Mouse (Mus musculus): Measurements from ENCODE around the gene Pagr1b. TPM values are rescaled to one million over a fixed set of nuclear protein-coding genes. Genes with fewer than 3 reads are reported as not detected.

The Pagr1b gene
- polyA plus RNA-seq, 1 experiment from 2014 or later, result not detected

DNA sequence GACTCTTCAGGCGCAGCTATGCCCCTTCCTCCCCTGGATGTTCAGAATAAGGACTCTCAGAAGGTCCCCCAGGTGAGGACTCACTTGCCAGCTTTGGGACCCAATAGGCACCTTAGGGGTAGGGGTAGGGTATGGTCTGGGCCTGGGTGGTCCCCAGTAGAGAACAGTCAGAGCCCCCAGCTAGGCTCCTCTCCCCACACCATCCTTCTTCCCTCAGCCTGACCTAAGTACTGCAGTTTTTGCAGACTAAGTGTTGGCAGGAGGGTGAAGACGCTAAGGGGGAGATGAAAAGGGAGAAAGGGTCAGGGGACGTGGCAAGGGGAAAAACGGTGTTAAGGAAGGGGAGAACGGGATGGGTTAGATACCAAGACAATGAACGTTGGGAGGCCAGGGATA, 1.7 kb upstream of the Pagr1b start:
- no peak overlapping the region for H3K27ac ChIP-seq (ENCODE audit: low read depth, low read length)
- no peak for TF ChIP-seq CTCF (IDR thresholded peaks at IDR 0.05; ENCODE audit: low read depth)
- H3K27me3 ChIP-seq (replicated peaks; ENCODE audit: control insufficient read depth, insufficient read depth, low read length), result no peaks in the 10 kb centered on the region
- peaks cover 9% of the 10 kb centered on the region; the same call in 1 of the 2 replicates for H3K4me1 ChIP-seq (replicated peaks; ENCODE audit: control insufficient read depth, insufficient read depth, low read length)
- H3K4me2 ChIP-seq (replicated peaks; ENCODE audit: low read depth), result no peak overlapping the region; the same call in 1 of the 2 replicates
- peaks cover 14% of the 10 kb centered on the region for H3K36me3 ChIP-seq (ENCODE audit: control insufficient read depth, insufficient read depth)
- no peak overlapping the region for H3K4me3 ChIP-seq (ENCODE audit: low read depth, low read length)
- no peak overlapping the region for H3K9ac ChIP-seq (ENCODE audit: low read depth, low read length)
- 48% methylated on average over 6 of the region's 6 CpGs for WGBS
- H3K9me3 ChIP-seq (ENCODE audit: control insufficient read depth), result no peaks in the 10 kb centered on the region
- no peak for ATAC-seq

GRCm38 (mm10) chr7:127016971-127017949, 976 bp upstream of the Pagr1b start, which contains the start of gene Pagr1a:
Gene Pagr1a (minus strand): TSS chr7:127017352.
- TF ChIP-seq CTCF (IDR thresholded peaks at IDR 0.05; ENCODE audit: low read depth), result peak; percentile 92
- ATAC-seq, result peak; percentile 85
- Histone ChIP-seq H3K4me3 (ENCODE audit: low read depth, low read length) (peak within 1 kb of the TSS; percentile 59), H3K27me3 (replicated peaks; ENCODE audit: control insufficient read depth, insufficient read depth, low read length) (no peaks in the 10 kb centered on the region), H3K9me3 (ENCODE audit: control insufficient read depth) (no peaks in the 10 kb centered on the region), H3K4me2 (replicated peaks; ENCODE audit: low read depth) (peak within 1 kb of the TSS; percentile 82), H3K27ac (ENCODE audit: low read depth, low read length) (peak within 1 kb of the TSS; percentile 81), H3K9ac (ENCODE audit: low read depth, low read length) (peak within 1 kb of the TSS; percentile 73), H3K4me1 (replicated peaks; ENCODE audit: control insufficient read depth, insufficient read depth, low read length) (peaks cover 9% of the 10 kb centered on the region; the same call in 1 of the 2 replicates), H3K36me3 (ENCODE audit: control insufficient read depth, insufficient read depth) (peaks cover 10% of the 10 kb centered on the region; the same call in 1 of the 2 replicates)
- 2% methylated on average over 39 of the region's 39 CpGs for WGBS

- H3K4me3 ChIP-seq (ENCODE audit: low read depth, low read length), result peak overlapping the region; percentile 59
- whole genome bisulfite sequencing, result 0% methylated on average over 21 of the region's 22 CpGs
- H3K4me2 ChIP-seq (replicated peaks; ENCODE audit: low read depth), result peak overlapping the region; percentile 82
- peak; percentile 37 for ATAC-seq
- H3K4me1 ChIP-seq (replicated peaks; ENCODE audit: control insufficient read depth, insufficient read depth, low read length), result peaks cover 5% of the 10 kb centered on the region; the same call in 1 of the 2 replicates
- H3K27ac ChIP-seq (ENCODE audit: low read depth, low read length), result peak overlapping the region; percentile 81
- H3K27me3 ChIP-seq (replicated peaks; ENCODE audit: control insufficient read depth, insufficient read depth, low read length), result no peaks in the 10 kb centered on the region
- no peaks in the 10 kb centered on the region for H3K9me3 ChIP-seq (ENCODE audit: control insufficient read depth)
- peak overlapping the region; percentile 73 for H3K9ac ChIP-seq (ENCODE audit: low read depth, low read length)
- TF ChIP-seq CTCF (IDR thresholded peaks at IDR 0.05; ENCODE audit: low read depth), result no peak
- 0 out of 2 replicates have a peak, but pooled peaks cover 7% of the 10 kb centered on the region for H3K36me3 ChIP-seq (ENCODE audit: control insufficient read depth, insufficient read depth)
These were observed 228 bp upstream of the Pagr1b start for GRCm38 (mm10) chr7:127016486-127016938.

GRCm38 (mm10) chr7:127016081-127016480, 203 bp downstream of the Pagr1b start:
- 0 out of 2 replicates have a peak, but pooled peaks cover 7% of the 10 kb centered on the region for H3K36me3 ChIP-seq (ENCODE audit: control insufficient read depth, insufficient read depth)
- peak overlapping the region; percentile 82 for H3K4me2 ChIP-seq (replicated peaks; ENCODE audit: low read depth)
- H3K4me1 ChIP-seq (replicated peaks; ENCODE audit: control insufficient read depth, insufficient read depth, low read length), result peaks cover under 1% of the 10 kb centered on the region; the same call in 1 of the 2 replicates
- ATAC-seq, result no peak
- no peaks in the 10 kb centered on the region for H3K9me3 ChIP-seq (ENCODE audit: control insufficient read depth)
- no peak for TF ChIP-seq CTCF (IDR thresholded peaks at IDR 0.05; ENCODE audit: low read depth)
- peak overlapping the region; percentile 73 for H3K9ac ChIP-seq (ENCODE audit: low read depth, low read length)
- peak overlapping the region; percentile 81 for H3K27ac ChIP-seq (ENCODE audit: low read depth, low read length)
- no peaks in the 10 kb centered on the region for H3K27me3 ChIP-seq (replicated peaks; ENCODE audit: control insufficient read depth, insufficient read depth, low read length)
- WGBS, result under 1% methylated on average over 10 of the region's 10 CpGs
- peak overlapping the region; percentile 59 for H3K4me3 ChIP-seq (ENCODE audit: low read depth, low read length)

DNA sequence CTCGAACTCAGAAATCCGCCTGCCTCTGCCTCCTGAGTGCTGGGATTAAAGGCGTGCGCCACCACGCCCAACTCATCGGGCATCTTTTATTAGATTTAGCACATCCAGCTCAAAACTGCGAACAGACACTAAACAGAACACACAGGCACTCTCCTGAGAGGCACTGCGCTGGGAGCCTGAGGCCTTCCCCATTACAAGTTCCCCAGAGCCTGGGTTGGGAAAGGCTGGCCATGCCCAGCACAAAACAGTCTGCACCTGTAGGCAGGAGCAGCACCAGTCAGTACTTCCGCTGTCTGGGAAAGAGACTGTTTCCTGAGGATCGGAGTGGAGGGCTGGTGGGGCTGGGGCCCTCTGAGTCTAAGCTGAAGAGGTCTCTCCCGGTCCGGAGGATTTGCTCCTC, 1.3 kb downstream of the Pagr1b start:
- H3K4me3 ChIP-seq (ENCODE audit: low read depth, low read length), result no peak overlapping the region
- H3K36me3 ChIP-seq (ENCODE audit: control insufficient read depth, insufficient read depth), result 0 out of 2 replicates have a peak, but pooled peaks cover 7% of the 10 kb centered on the region
- TF ChIP-seq CTCF (IDR thresholded peaks at IDR 0.05; ENCODE audit: low read depth), result no peak
- 89% methylated on average over 12 of the region's 12 CpGs for WGBS
- H3K27ac ChIP-seq (ENCODE audit: low read depth, low read length), result peak overlapping the region; percentile 54; the same call in 1 of the 2 replicates
- no peak for ATAC-seq
- H3K9ac ChIP-seq (ENCODE audit: low read depth, low read length), result no peak overlapping the region
- no peaks in the 10 kb centered on the region for H3K9me3 ChIP-seq (ENCODE audit: control insufficient read depth)
- H3K27me3 ChIP-seq (replicated peaks; ENCODE audit: control insufficient read depth, insufficient read depth, low read length), result no peaks in the 10 kb centered on the region
- peak overlapping the region; percentile 69 for H3K4me2 ChIP-seq (replicated peaks; ENCODE audit: low read depth)
- H3K4me1 ChIP-seq (replicated peaks; ENCODE audit: control insufficient read depth, insufficient read depth, low read length), result no peaks in the 10 kb centered on the region

DNA sequence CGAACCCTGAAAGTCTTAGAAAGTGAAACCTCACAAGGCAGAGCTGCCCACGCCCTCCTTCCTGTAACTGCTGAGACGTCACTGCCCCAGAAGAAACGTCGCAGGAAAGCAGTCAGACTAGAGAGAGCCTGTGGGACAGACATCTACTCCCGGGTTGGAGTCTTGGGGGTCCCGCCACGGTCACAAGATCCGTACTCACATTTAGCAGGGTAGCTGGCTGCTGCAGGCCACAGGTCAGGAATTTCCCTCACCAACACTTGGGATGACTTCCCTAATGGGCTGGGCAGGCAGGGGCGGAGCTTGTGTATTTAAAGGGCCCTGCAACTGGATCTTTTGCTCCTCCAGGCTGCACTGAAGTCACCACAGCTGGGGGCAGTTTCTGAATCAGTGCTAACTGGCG, 2.0 kb downstream of the Pagr1b start, which contains the start of gene Mvp:
TSS of gene Mvp (minus strand) at position 302 of the 400 bp plus-strand sequence.
- 11% methylated on average over 11 of the region's 11 CpGs for WGBS
- H3K4me2 ChIP-seq (replicated peaks; ENCODE audit: low read depth), result peak within 1 kb of the TSS; percentile 69
- peak within 1 kb of the TSS; percentile 54 for H3K9ac ChIP-seq (ENCODE audit: low read depth, low read length)
- peak within 1 kb of the TSS; percentile 68 for H3K27ac ChIP-seq (ENCODE audit: low read depth, low read length)
- H3K9me3 ChIP-seq (ENCODE audit: control insufficient read depth), result no peaks in the 10 kb centered on the region
- H3K4me1 ChIP-seq (replicated peaks; ENCODE audit: control insufficient read depth, insufficient read depth, low read length), result peaks cover 2% of the 10 kb centered on the region; the same call in 1 of the 2 replicates
- H3K36me3 ChIP-seq (ENCODE audit: control insufficient read depth, insufficient read depth), result 0 out of 2 replicates have a peak, but pooled peaks cover 7% of the 10 kb centered on the region
- H3K4me3 ChIP-seq (ENCODE audit: low read depth, low read length), result peak within 1 kb of the TSS; percentile 64
- no peak for TF ChIP-seq CTCF (IDR thresholded peaks at IDR 0.05; ENCODE audit: low read depth)
- no peaks in the 10 kb centered on the region for H3K27me3 ChIP-seq (replicated peaks; ENCODE audit: control insufficient read depth, insufficient read depth, low read length)
- ATAC-seq, result no peak

Measured in intestine, postnatal 0 days (tissue).